Mouse (Mus musculus): ENCODE data around the gene Sap18.
"Not testable (repeated sequence)": the region's sequence is repeated elsewhere in the genome, so short reads cannot be mapped to it uniquely, and the experiment has no call there.

Sap18 gene

GRCm38 (mm10) chr14:57825788-57826751 lies 28.1 kb downstream of the Sap18 start, which contains the start of the genes Ska3 and Mrpl57:
Gene Ska3 (minus strand): TSS chr14:57826185.
Gene Mrpl57 (plus strand): TSS chr14:57826234.
- peak; percentile 95 for DNase-seq (ENCODE audit: low read depth, low spot score)

- no peak for DNase-seq (ENCODE audit: low read depth, low spot score)
Observed at GRCm38 (mm10) chr14:57827284-57827683, 29.3 kb downstream of the Sap18 start.

GRCm38 (mm10) chr14:57833526-57833925 lies 35.5 kb downstream of the Sap18 start:
- no peak for DNase-seq (ENCODE audit: low read depth, low spot score)

- DNase-seq (ENCODE audit: low read depth, low spot score) = no peak
Observed at GRCm38 (mm10) chr14:57835157-57835556, 37.2 kb downstream of the Sap18 start.

GRCm38 (mm10) chr14:57844535-57844934 lies 46.6 kb downstream of the Sap18 start:
- DNase-seq (ENCODE audit: low read depth, low spot score) = no peak

- DNase-seq (ENCODE audit: low read depth, low spot score) = not testable (repeated sequence)
Observed at GRCm38 (mm10) chr14:57848061-57848460, 50.1 kb downstream of the Sap18 start.

GRCm38 (mm10) chr14:57848646-57849045 lies 50.7 kb downstream of the Sap18 start:
- no peak for DNase-seq (ENCODE audit: low read depth, low spot score)

GRCm38 (mm10) chr14:57850330-57850729 lies 52.4 kb downstream of the Sap18 start:
- no peak for DNase-seq (ENCODE audit: low read depth, low spot score)

GRCm38 (mm10) chr14:57852961-57853360 lies 55.0 kb downstream of the Sap18 start:
- no peak for DNase-seq (ENCODE audit: low read depth, low spot score)

- DNase-seq (ENCODE audit: low read depth, low spot score) = not testable (repeated sequence)
Observed at GRCm38 (mm10) chr14:57856037-57856436, 58.1 kb downstream of the Sap18 start.
